Mouse (Mus musculus): ENCODE measurements at regions not wholly inside any gene's neighbourhood (a gene's known extent, or its start where the extent isn't known, plus 50 kb on each side); places are given as distances from the start of the nearest gene placed in this dataset.

- Histone ChIP-seq H3K36me3 (ENCODE audit: insufficient read depth, low read length) (peaks cover 11% of the 10 kb centered on the region; the same call in 1 of the 2 replicates), H3K9me3 (ENCODE audit: low read length) (peaks cover 7% of the 10 kb centered on the region; the same call in 1 of the 2 replicates), H3K27me3 (ENCODE audit: insufficient read depth, low read length) (no peaks in the 10 kb centered on the region), H3K4me3 (replicated peaks; ENCODE audit: low read length) (no peak overlapping the region), H3K4me1 (replicated peaks; ENCODE audit: low read depth, low read length) (peaks cover 79% of the 10 kb centered on the region)
- no peak for TF ChIP-seq NANOG (IDR thresholded peaks at IDR 0.05; ENCODE audit: borderline replicate concordance, low read length)
- TF ChIP-seq CTCF (conservative IDR thresholded peaks at IDR 0.05; ENCODE audit: low read length), result no peak
- no peak for TF ChIP-seq POU5F1 (IDR thresholded peaks at IDR 0.05; ENCODE audit: borderline replicate concordance, low read length)
These were observed 67.7 kb upstream of the Fam13c start for GRCm38 (mm10) chr10:70372411-70373136.

DNA sequence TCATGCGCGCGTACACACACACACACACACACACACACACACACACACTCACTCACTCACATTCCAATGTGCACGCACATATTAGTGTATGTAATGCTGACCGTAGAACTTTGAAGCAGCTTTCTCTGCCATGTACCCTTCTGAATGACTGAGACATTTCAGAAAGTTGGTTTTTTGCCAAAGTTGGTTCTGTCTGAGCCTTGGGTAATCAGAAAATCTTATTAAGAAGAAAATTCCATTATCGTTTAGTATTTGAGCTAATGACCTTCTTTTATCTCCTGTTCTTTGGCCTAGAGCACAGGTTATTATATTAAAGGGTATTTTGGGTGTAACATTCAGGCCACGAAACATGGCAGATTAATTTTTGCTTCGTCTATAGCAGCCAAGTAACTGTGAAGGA is 67.1 kb upstream of the Fam13c start:
- H3K4me1 ChIP-seq (replicated peaks; ENCODE audit: low read depth, low read length), result peaks cover 78% of the 10 kb centered on the region

DNA sequence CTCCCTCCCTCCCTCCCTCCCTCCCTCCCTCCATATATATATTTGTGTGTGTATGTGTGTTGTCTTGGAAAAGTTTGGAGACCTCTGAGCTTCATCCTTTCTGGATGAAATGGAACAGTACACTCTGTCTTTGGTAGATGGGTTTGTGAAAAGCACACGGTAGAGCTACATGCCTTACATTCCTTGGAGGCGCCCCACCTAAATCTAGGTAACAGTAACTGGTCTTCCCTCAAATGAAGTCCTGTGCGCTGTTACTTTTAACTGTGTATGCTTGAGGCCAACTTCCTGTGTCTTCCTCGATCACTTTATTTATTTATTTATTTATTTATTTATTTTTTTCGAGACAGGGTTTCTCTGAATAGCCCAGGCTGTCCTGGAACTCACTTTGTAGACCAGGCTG is 66.4 kb upstream of the Fam13c start:
- Histone ChIP-seq H3K9me3 (ENCODE audit: low read length) (no peaks in the 10 kb centered on the region), H3K4me1 (replicated peaks; ENCODE audit: low read depth, low read length) (peaks cover 78% of the 10 kb centered on the region), H3K4me3 (replicated peaks; ENCODE audit: low read length) (no peak overlapping the region), H3K27me3 (ENCODE audit: insufficient read depth, low read length) (no peaks in the 10 kb centered on the region), H3K36me3 (ENCODE audit: insufficient read depth, low read length) (peaks cover 12% of the 10 kb centered on the region)
- no peak for TF ChIP-seq POU5F1 (IDR thresholded peaks at IDR 0.05; ENCODE audit: borderline replicate concordance, low read length)
- TF ChIP-seq NANOG (IDR thresholded peaks at IDR 0.05; ENCODE audit: borderline replicate concordance, low read length), result no peak
- TF ChIP-seq CTCF (conservative IDR thresholded peaks at IDR 0.05; ENCODE audit: low read length), result no peak

More for the DNA sequence above, 67.1 kb upstream of the Fam13c start:
- no peaks in the 10 kb centered on the region for H3K27me3 ChIP-seq (ENCODE audit: insufficient read depth, low read length)
- TF ChIP-seq NANOG (IDR thresholded peaks at IDR 0.05; ENCODE audit: borderline replicate concordance, low read length) (no peak), CTCF (conservative IDR thresholded peaks at IDR 0.05; ENCODE audit: low read length) (no peak), POU5F1 (IDR thresholded peaks at IDR 0.05; ENCODE audit: borderline replicate concordance, low read length) (no peak)
- H3K9me3 ChIP-seq (ENCODE audit: low read length), result peaks cover 5% of the 10 kb centered on the region; the same call in 1 of the 2 replicates
- H3K4me3 ChIP-seq (replicated peaks; ENCODE audit: low read length), result no peak overlapping the region
- peaks cover 10% of the 10 kb centered on the region; the same call in 1 of the 2 replicates for H3K36me3 ChIP-seq (ENCODE audit: insufficient read depth, low read length)

DNA sequence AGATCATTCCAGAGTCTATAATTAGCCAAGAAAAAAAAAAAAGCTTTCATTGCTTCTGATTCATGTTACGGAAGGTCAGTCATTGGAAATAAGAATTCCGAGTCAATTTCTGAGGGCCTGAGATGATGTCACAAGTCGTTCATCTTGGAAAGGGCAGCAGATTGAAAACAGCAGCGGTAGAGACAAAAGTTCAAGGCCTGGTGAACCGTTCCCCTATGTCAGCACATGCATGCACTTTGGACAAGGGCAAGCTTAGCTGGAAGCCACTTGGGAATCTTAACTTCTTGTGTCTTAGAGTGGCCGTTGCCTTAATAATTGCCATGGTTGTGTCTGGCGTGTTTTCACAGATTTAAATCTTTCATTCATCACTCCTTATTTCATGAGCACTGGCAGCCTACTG is 65.6 kb upstream of the Fam13c start:
- Histone ChIP-seq H3K36me3 (ENCODE audit: insufficient read depth, low read length) (peaks cover 16% of the 10 kb centered on the region), H3K4me3 (replicated peaks; ENCODE audit: low read length) (no peak overlapping the region), H3K9me3 (ENCODE audit: low read length) (no peaks in the 10 kb centered on the region), H3K27me3 (ENCODE audit: insufficient read depth, low read length) (no peaks in the 10 kb centered on the region), H3K4me1 (replicated peaks; ENCODE audit: low read depth, low read length) (peaks cover 78% of the 10 kb centered on the region)
- TF ChIP-seq NANOG (IDR thresholded peaks at IDR 0.05; ENCODE audit: borderline replicate concordance, low read length), result no peak
- TF ChIP-seq POU5F1 (IDR thresholded peaks at IDR 0.05; ENCODE audit: borderline replicate concordance, low read length), result no peak
- no peak for TF ChIP-seq CTCF (conservative IDR thresholded peaks at IDR 0.05; ENCODE audit: low read length)

DNA sequence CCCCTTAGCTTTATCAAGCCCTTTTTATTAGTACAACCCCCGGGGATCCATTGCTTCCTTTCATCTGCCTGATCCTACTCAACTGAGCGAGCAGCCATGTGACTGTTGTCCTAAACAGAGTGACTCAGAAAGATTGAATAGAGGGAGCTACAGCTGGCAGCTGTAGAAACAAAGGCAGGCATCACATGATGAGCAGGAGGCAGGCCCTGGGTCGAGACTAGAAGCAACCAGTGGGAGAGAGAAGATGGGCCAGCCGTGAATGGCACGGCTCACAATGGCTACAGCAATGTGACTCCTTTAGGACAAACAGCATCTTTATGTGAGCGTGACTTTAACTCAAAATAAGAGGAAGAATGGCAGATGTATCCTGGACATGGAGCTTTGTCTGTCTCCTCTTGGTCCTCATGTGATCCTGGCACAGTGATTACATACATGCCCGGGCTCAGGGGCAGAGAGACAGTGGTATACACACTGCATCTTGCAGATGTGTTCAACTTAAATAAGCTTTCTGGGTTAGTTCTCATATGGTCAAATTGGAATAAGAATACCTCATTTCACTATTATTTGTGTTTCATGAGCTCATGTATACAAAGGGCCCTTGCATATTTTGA is 60.1 kb upstream of the Fam13c start:
- Histone ChIP-seq H3K4me3 (replicated peaks; ENCODE audit: low read length) (no peak overlapping the region), H3K27me3 (ENCODE audit: insufficient read depth, low read length) (no peaks in the 10 kb centered on the region), H3K36me3 (ENCODE audit: insufficient read depth, low read length) (peaks cover 30% of the 10 kb centered on the region), H3K9me3 (ENCODE audit: low read length) (peaks cover 13% of the 10 kb centered on the region; the same call in 1 of the 2 replicates), H3K4me1 (replicated peaks; ENCODE audit: low read depth, low read length) (peaks cover 60% of the 10 kb centered on the region)
- no peak for TF ChIP-seq NANOG (IDR thresholded peaks at IDR 0.05; ENCODE audit: borderline replicate concordance, low read length)
- TF ChIP-seq POU5F1 (IDR thresholded peaks at IDR 0.05; ENCODE audit: borderline replicate concordance, low read length), result no peak
- no peak for TF ChIP-seq CTCF (conservative IDR thresholded peaks at IDR 0.05; ENCODE audit: low read length)

DNA sequence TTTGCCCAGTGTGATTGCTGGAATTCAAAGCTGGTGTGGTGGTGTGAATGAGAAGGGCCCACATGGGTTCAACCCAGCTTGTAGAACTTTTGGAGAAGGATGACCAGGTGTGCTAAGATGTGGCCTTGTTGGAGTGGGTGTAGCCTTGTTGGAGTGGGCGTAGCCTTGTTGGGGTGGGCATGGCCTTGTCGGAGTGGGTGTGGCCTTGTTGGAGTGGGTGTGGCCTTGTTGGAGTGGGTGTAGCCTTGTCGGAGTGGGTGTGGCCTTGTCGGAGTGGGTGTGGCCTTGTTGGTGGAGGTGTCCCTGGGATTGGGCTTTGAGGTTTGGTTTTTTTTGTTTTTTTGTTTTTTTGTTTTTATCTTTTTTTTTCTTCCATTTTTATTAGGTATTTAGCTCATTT is 55.6 kb upstream of the Fam13c start:
- peaks cover 26% of the 10 kb centered on the region for H3K36me3 ChIP-seq (ENCODE audit: insufficient read depth, low read length)
- TF ChIP-seq CTCF (conservative IDR thresholded peaks at IDR 0.05; ENCODE audit: low read length) (no peak), POU5F1 (IDR thresholded peaks at IDR 0.05; ENCODE audit: borderline replicate concordance, low read length) (no peak), NANOG (IDR thresholded peaks at IDR 0.05; ENCODE audit: borderline replicate concordance, low read length) (no peak)
- no peak overlapping the region for H3K4me3 ChIP-seq (replicated peaks; ENCODE audit: low read length)

GRCm38 (mm10) chr10:70387729-70388128 is 52.6 kb upstream of the Fam13c start:
- H3K9me3 ChIP-seq (ENCODE audit: low read length), result peaks cover 28% of the 10 kb centered on the region
- no peak overlapping the region for H3K4me3 ChIP-seq (replicated peaks; ENCODE audit: low read length)
- H3K4me1 ChIP-seq (replicated peaks; ENCODE audit: low read depth, low read length), result peaks cover 8% of the 10 kb centered on the region; the same call in 1 of the 2 replicates
- H3K36me3 ChIP-seq (ENCODE audit: insufficient read depth, low read length), result peaks cover 47% of the 10 kb centered on the region
- no peaks in the 10 kb centered on the region for H3K27me3 ChIP-seq (ENCODE audit: insufficient read depth, low read length)
- TF ChIP-seq NANOG (IDR thresholded peaks at IDR 0.05; ENCODE audit: borderline replicate concordance, low read length), result no peak
- TF ChIP-seq CTCF (conservative IDR thresholded peaks at IDR 0.05; ENCODE audit: low read length), result peak; percentile 47

More for the DNA sequence above, 55.6 kb upstream of the Fam13c start:
- Histone ChIP-seq H3K9me3 (ENCODE audit: low read length) (peaks cover 19% of the 10 kb centered on the region), H3K4me1 (replicated peaks; ENCODE audit: low read depth, low read length) (peaks cover 21% of the 10 kb centered on the region), H3K27me3 (ENCODE audit: insufficient read depth, low read length) (no peaks in the 10 kb centered on the region)
